Mouse (Mus musculus): ENCODE results near the gene Ogfod3.

Ogfod3 gene

DNA sequence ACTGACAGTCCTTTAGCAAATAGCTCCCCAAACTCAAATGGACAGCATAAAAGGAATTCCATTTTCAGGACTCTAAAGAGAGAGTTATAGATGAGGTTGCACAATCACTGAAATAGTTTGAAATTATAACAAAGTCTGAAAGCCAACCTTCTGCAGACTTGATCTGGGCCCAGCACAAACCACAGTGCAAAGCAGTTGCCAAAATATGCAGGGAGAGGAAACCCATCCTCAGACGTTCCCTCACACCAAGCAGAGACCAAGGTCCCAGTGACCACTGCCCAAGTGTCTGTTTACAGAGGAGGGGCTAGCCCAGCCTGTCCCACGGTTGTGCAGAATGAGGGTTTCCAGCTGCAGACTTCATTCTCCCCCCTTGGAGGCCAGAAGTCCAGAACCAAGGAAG, 5.9 kb downstream of the Ogfod3 start:
- DNase-seq (ENCODE audit: low spot score), result no peak

- no peak for DNase-seq (ENCODE audit: low spot score)
Measured at GRCm38 (mm10) chr11:121193415-121193814, 11.1 kb downstream of the Ogfod3 start.

GRCm38 (mm10) chr11:121192742-121193141, 11.8 kb downstream of the Ogfod3 start:
- DNase-seq (ENCODE audit: low spot score), result no peak

GRCm38 (mm10) chr11:121189681-121190080, 14.8 kb downstream of the Ogfod3 start:
- no peak for DNase-seq (ENCODE audit: low spot score)

GRCm38 (mm10) chr11:121176285-121177270, 27.9 kb downstream of the Ogfod3 start:
- DNase-seq (ENCODE audit: low spot score), result peak; percentile 32

GRCm38 (mm10) chr11:121174234-121174633, 30.3 kb downstream of the Ogfod3 start:
- DNase-seq (ENCODE audit: low spot score), result no peak

- no peak for DNase-seq (ENCODE audit: low spot score)
Measured at GRCm38 (mm10) chr11:121173203-121173602, 31.3 kb downstream of the Ogfod3 start.

DNA sequence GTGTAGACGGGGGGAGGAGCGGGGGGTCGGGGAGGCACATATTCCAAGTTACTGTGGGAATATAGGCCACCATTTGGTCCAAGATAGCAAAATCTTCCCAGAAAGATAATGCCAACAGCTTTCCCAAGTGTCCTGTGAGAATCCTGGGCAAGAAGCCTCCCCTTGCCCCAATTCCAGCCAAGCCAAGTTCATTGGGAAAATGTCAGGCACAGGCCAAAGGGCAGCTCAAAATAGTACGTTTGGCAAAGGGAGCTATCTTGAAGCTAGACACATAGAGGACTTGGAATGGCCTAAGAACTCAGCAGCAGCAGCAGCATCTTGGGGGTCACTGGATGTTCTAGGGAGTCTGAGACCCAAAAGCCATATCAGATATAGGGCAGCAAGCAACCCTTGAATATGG, 40.8 kb downstream of the Ogfod3 start:
- no peak for DNase-seq (ENCODE audit: low spot score)

DNA sequence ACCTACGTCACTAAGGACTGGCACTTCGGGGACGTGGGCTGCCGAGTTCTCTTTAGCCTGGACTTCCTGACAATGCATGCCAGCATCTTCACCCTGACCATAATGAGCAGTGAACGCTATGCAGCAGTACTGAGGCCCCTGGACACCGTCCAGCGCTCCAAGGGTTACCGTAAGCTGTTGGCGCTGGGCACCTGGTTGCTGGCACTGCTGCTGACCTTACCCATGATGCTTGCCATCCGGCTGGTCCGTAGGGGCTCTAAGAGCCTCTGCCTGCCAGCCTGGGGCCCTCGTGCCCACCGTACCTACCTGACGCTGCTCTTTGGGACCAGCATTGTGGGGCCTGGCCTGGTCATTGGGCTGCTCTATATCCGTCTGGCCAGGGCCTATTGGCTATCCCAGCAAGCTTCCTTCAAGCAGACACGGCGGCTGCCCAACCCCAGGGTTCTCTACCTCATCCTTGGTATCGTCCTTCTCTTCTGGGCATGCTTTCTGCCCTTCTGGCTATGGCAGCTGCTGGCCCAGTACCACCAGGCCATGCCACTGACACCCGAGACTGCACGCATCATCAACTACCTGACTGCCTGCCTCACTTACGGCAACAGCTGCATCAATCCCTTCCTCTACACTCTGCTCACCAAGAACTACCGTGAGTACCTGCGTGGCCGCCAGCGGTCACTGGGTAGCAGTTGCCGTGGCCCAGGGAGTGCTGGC, 43.7 kb downstream of the Ogfod3 start:
- no peak for DNase-seq (ENCODE audit: low spot score)

GRCm38 (mm10) chr11:121159971-121160370, 44.5 kb downstream of the Ogfod3 start, which contains the start of gene Uts2r:
TSS of gene Uts2r (plus strand) at chr11:121160271.
- no peak for DNase-seq (ENCODE audit: low spot score)

- DNase-seq (ENCODE audit: low spot score), result no peak
Measured at GRCm38 (mm10) chr11:121156411-121156891, 48.1 kb downstream of the Ogfod3 start.

DNA sequence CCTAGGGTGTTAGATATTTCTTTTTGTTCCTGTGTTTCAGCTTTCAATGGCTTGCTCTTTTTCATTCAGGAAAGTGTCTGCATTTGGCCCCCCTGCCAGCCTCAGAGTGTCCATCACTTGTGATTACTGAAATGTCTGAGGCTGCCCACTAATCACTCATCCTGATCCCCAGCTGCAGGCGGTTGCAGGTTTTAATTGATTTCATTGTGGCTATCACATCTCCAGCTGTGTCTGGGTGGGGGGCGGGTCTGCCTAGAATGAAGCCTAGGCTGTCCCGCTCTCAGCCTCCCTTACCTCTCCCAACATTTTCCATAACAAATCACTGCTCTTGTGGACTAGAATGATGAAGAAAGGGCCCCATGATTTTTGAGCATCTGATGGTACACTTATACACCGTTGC, 50.3 kb downstream of the Ogfod3 start:
- DNase-seq (ENCODE audit: low spot score), result no peak

- DNase-seq (ENCODE audit: low spot score), result no peak
Measured at GRCm38 (mm10) chr11:121148193-121148592, 56.3 kb downstream of the Ogfod3 start.

DNA sequence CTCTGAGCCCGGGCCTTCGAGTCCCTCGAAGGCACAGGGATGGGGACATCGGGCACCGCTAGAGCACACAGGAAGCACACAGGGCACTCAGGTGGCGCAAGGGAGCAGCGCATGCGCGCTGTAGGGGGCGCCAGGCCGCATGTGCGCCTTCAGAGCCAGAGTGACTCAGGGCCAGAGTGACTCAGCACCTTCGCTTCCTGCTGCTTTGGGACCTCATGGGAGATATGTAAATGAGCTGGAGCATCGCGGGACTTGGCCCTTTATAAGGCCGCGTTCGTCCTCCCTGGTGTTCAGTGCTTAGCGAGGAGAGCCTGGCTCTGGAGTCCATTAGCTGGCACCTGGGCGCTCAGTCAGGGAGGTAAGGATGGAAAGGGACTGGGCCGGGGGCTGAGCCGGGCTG, 58.6 kb downstream of the Ogfod3 start, which contains the start of gene Tex19.1:
Tex19.1 (plus strand) TSS at position 279 of the 400 bp plus-strand sequence.
- DNase-seq (ENCODE audit: low spot score), result peak; percentile 90

- no peak for DNase-seq (ENCODE audit: low spot score)
Measured at GRCm38 (mm10) chr11:121143325-121144015, 61.0 kb downstream of the Ogfod3 start.

DNA sequence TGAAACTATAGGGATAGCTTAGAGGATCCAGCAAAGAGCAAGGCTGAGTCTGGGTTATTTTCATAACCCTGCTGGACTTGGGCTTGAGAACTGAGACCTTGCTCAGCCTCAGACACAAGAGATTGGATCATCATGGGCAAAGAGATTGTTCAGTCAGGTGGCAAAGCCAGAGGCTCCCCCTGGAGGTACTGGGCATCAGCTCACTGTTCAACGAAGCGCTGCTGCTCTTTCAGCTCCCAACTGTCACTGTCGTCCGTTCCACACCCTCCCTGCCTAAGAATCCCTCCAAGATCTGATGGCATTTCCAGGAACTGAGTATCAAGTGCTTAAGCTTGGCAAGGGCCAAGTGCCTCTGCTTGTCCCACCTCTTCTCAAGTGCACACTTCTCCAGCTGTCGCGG, 65.8 kb downstream of the Ogfod3 start:
- DNase-seq (ENCODE audit: low spot score), result no peak

DNA sequence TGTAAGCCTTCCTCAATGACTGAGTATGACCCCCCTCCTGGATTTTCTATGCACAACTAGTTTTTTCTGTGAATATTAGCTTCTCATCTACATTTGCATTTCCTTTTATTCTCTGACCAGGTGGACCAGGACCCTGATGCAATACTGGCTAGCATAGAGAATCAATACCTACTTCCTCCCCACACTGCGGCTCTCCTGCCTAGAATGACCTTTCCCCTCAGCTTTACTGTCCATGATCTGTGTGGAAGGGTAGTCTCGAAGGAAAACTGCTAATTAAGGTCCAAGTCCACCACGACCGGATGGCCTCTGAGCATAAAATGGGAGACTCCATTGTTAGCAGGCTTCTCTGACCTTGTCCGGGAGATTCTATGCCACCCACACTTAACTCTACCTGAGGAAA, 66.8 kb downstream of the Ogfod3 start:
- DNase-seq (ENCODE audit: low spot score), result no peak

- no peak for DNase-seq (ENCODE audit: low spot score)
Measured at GRCm38 (mm10) chr11:121134600-121134999, 69.9 kb downstream of the Ogfod3 start.

DNA sequence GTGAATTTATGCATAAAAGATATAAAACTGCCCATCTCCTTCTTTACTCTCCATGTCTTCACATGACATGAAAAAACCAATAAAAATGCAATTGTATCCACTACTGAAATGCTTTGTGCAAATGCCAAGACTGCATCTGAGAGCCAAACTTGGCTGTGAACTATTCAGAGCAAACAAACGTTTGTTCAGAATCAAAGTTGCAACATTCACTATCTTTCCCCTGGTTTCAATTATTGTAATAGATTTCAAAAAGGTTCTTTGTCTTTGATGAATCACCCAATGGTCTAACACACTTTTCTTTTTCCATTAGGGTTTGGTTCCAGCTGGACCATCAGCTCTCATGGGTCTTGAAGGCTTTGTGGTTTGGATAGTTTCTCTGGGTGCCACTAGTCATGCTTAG, 74.9 kb downstream of the Ogfod3 start:
- no peak for DNase-seq (ENCODE audit: low spot score)
